Mouse (Mus musculus) cortical plate, adult 2 months (tissue): ENCODE data around the gene Marcks. TPM values are rescaled to one million over a fixed set of nuclear protein-coding genes. Genes with fewer than 3 reads are reported as not detected.
A peak's percentile ranks its signal among the peaks of the same experiment; 100 is the strongest.

ENCODE experiments used
- H3K27ac ChIP-seq: fragments of 200-500 bp; 2 replicates; pipeline ENCODE4 v1.5.1; 2012; ENCODE audit warnings: low read length, control low read depth, inconsistent platforms; ENCODE audit not compliant: insufficient read depth
- H3K4me1 ChIP-seq: fragments of 200-500 bp; 2 replicates; pipeline ENCODE4 v1.6.1; 2011; ENCODE audit warnings: low read length; ENCODE audit not compliant: control insufficient read depth, insufficient read depth
- H3K4me3 ChIP-seq: fragments of 200-500 bp; 2 replicates; pipeline ENCODE4 v1.5.1; 2011; ENCODE audit warnings: mild to moderate bottlenecking, low read length, control low read depth; ENCODE audit not compliant: insufficient read depth
- CTCF ChIP-seq: fragments of 200-500 bp; IDR thresholded peaks from 2 replicates; pipeline ENCODE4 v1.5.1; 2011; ENCODE audit warnings: mild to moderate bottlenecking, control low read depth, low read length; ENCODE audit not compliant: insufficient read depth; ENCODE audit errors: extremely low read depth
- POLR2A ChIP-seq: fragments of 200-500 bp; IDR thresholded peaks from 2 replicates; pipeline ENCODE4 v1.6.1; 2011; ENCODE audit warnings: mild to moderate bottlenecking, low read length, control low read depth; ENCODE audit not compliant: insufficient read depth; ENCODE audit errors: extremely low read depth
- polyA plus RNA-seq: library from polyadenylated mRNA; depleted of rRNA; stranded (reverse); fragments of >200 nt; gene quantifications from 2 replicates; pipeline ENCODE4 v1.2.3, GENCODE M21; 2012; rRNA removed

Gene Marcks
- 84.5 and 87.9 TPM in 2 replicates for polyA plus RNA-seq

- H3K27ac ChIP-seq: peak within 1 kb of the TSS; percentile 98
- no peak for TF ChIP-seq CTCF
- TF ChIP-seq POLR2A: peak; percentile 81
- no peaks in the 10 kb centered on the region for H3K4me1 ChIP-seq
- peak within 1 kb of the TSS; percentile 98 for H3K4me3 ChIP-seq
Measured at GRCm38 (mm10) chr10:37138778-37139442, at the start of gene Marcks. Gene Marcks (minus strand): TSS chr10:37138920.

DNA sequence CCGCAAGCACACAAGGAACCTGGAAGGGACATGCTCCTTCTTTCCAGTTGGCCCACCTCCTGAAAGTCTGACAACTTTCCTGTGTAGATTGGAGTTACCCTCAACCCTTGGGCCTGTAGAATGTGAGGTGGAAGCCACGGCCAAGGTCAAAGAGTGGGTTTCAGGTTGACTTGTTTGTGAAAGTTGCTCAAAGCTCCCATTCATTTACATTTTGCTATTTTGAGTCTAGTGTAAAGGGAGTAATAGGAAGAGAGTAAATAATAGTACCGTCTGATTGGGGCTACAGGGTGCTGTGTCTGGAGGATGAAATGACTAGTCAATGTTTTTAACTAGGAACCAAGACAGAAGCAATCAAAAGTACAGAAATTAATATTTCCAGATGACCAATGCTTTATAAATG lies 38.4 kb upstream of the Marcks start:
- no peak overlapping the region for H3K4me3 ChIP-seq
- TF ChIP-seq CTCF: no peak
- TF ChIP-seq POLR2A: no peak
- no peak overlapping the region for H3K27ac ChIP-seq
- no peaks in the 10 kb centered on the region for H3K4me1 ChIP-seq

- TF ChIP-seq POLR2A (no peak), CTCF (no peak)
- Histone ChIP-seq H3K4me3 (no peak overlapping the region), H3K4me1 (no peaks in the 10 kb centered on the region), H3K27ac (no peak overlapping the region)
Measured at GRCm38 (mm10) chr10:37172416-37172950, 33.8 kb upstream of the Marcks start.

- no peak for TF ChIP-seq CTCF
- no peak for TF ChIP-seq POLR2A
- no peak overlapping the region for H3K27ac ChIP-seq
- no peaks in the 10 kb centered on the region for H3K4me1 ChIP-seq
- H3K4me3 ChIP-seq: no peak overlapping the region
Measured at GRCm38 (mm10) chr10:37171711-37172415, 33.1 kb upstream of the Marcks start.

- H3K4me3 ChIP-seq: no peak overlapping the region
- no peak overlapping the region for H3K27ac ChIP-seq
- TF ChIP-seq CTCF (no peak), POLR2A (no peak)
- H3K4me1 ChIP-seq: no peaks in the 10 kb centered on the region
Measured at GRCm38 (mm10) chr10:37170878-37171277, 32.2 kb upstream of the Marcks start.

DNA sequence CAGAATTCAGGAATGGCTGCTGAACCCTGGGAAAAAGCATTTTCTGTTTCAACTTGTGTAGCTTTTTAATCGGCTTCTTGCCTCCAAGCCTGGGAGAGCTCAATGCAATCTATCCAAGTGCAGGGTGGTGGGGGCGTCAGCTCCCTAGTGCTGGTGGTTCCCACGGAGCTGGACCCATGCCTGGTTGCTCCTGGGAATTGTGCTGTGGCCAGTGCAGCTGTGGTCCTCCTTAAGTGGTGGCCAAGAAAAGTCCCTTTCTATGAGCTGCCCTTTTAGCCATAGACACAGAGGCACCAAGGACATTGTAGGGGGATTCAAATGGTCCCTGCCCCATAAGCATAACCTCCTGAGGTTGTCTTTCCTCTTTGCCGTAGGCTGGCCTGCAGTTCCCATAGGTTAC lies 31.7 kb upstream of the Marcks start:
- Histone ChIP-seq H3K4me1 (no peaks in the 10 kb centered on the region), H3K27ac (no peak overlapping the region), H3K4me3 (no peak overlapping the region)
- TF ChIP-seq POLR2A (no peak), CTCF (no peak)

DNA sequence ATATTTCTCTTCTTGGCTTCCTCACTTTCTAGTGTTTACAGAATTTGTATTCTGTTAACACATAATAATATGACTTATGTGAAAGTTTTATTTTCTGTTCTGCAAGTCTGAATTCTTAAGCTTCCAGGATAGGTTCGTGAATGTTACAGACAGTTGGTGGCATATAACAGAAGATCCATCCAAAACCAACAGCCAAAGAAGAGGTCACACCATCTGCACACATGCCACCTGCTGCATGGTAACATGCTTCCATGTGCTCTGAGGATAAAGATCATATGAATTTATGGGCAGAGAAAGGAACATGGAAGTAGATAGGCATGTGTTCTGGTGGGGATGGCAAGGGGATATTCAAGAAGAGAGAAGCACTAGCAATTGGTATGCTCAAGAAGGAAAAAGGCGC lies 28.8 kb upstream of the Marcks start:
- TF ChIP-seq POLR2A (no peak), CTCF (no peak)
- H3K27ac ChIP-seq: no peak overlapping the region
- no peaks in the 10 kb centered on the region for H3K4me1 ChIP-seq
- no peak overlapping the region for H3K4me3 ChIP-seq

- no peak for TF ChIP-seq CTCF
- TF ChIP-seq POLR2A: no peak
- Histone ChIP-seq H3K27ac (no peak overlapping the region), H3K4me3 (no peak overlapping the region)
Measured at GRCm38 (mm10) chr10:37159731-37160130, 21.0 kb upstream of the Marcks start.

DNA sequence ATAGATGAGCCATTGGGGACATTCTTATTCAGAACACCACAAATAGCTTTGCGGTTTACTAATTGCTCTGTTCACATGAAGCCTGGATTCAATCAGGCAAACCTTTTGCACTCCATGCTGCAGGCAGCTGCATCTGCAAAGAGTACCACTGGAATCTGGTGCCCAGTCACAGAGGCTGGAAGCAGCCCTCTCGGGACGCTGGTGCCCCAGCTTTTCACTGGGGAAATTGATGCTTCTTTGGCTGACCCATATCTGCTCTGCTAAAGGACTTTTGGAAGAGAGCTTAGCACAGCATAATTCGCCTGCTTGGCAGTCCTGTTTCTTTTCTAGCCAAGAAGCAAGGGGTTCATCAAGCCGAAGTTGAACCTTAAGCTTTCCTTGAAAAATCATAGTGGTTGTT lies 18.4 kb upstream of the Marcks start:
- TF ChIP-seq POLR2A (no peak), CTCF (no peak)

More at GRCm38 (mm10) chr10:37159731-37160130, 21.0 kb upstream of the Marcks start:
- H3K4me1 ChIP-seq: no peaks in the 10 kb centered on the region

DNA sequence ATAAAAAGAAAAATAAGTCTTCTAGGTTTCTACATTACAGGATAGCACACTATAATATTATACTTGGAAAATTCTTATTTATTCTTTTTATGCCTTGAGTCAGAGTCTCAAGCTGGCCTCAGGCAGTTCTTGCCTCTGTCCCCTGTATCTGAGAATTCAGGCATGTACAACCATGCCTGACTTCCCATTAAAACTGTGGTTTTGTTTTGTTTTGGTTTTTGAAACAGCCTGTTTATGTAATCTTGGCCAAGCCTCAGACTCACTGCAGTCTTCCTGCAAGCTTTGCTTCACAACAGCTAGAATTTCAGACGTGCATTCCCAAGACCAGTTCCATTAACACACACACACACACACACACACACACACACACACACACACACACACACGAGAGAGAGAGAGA lies 16.4 kb upstream of the Marcks start:
- TF ChIP-seq POLR2A (no peak), CTCF (no peak)
- Histone ChIP-seq H3K4me1 (no peaks in the 10 kb centered on the region), H3K4me3 (no peak overlapping the region), H3K27ac (no peak overlapping the region)

More for the DNA sequence above, 18.4 kb upstream of the Marcks start:
- H3K27ac ChIP-seq: no peak overlapping the region
- no peak overlapping the region for H3K4me3 ChIP-seq
- no peaks in the 10 kb centered on the region for H3K4me1 ChIP-seq

GRCm38 (mm10) chr10:37151539-37152271 lies 13.0 kb upstream of the Marcks start:
- TF ChIP-seq POLR2A: no peak
- no peak for TF ChIP-seq CTCF
- H3K4me1 ChIP-seq: no peaks in the 10 kb centered on the region
- no peak overlapping the region for H3K4me3 ChIP-seq
- H3K27ac ChIP-seq: no peak overlapping the region
